Mouse (Mus musculus): ENCODE data around the gene Ftl1.

GRCm38 (mm10) chr7:45437521-45438276 lies 22.0 kb downstream of the Ftl1 start, which contains the start of gene Ruvbl2:
- TF ChIP-seq POLR2A (IDR thresholded peaks at IDR 0.05; ENCODE audit: insufficient read depth, low read depth, low read length) (no peak), CTCF (IDR thresholded peaks at IDR 0.05) (peak; percentile 54), EP300 (IDR thresholded peaks at IDR 0.05; ENCODE audit: insufficient read depth, low read depth, low read length) (0 out of 2 replicates have a peak, but pooled peaks have one; percentile 13)
